Mouse (Mus musculus): ENCODE results near the gene Adsl.

The Adsl gene

GRCm38 (mm10) chr15:81006127-81006735 lies 57.9 kb downstream of the Adsl start:
- in situ Hi-C loops (cut with MboI, MseI), result loop anchor here (25.0 kb wide), 1 partner anchor 1844 kb away; the partner anchor contains the start of gene Sox10

- in situ Hi-C loops (cut with MboI, MseI), result loop anchor here (25.0 kb wide), 1 partner anchor 1845 kb away; the partner anchor contains the start of gene Sox10
Observed at GRCm38 (mm10) chr15:81007339-81007738, 59.0 kb downstream of the Adsl start.

- in situ Hi-C loops (cut with MboI, MseI), result loop anchor here (25.0 kb wide), 1 partner anchor 1846 kb away; the partner anchor contains the start of gene Sox10
Observed at GRCm38 (mm10) chr15:81007905-81008304, 59.6 kb downstream of the Adsl start.

GRCm38 (mm10) chr15:81008689-81009123 lies 60.4 kb downstream of the Adsl start:
- in situ Hi-C loops (cut with MboI, MseI), result loop anchor here (25.0 kb wide), 1 partner anchor 1846 kb away; the partner anchor contains the start of gene Sox10

DNA sequence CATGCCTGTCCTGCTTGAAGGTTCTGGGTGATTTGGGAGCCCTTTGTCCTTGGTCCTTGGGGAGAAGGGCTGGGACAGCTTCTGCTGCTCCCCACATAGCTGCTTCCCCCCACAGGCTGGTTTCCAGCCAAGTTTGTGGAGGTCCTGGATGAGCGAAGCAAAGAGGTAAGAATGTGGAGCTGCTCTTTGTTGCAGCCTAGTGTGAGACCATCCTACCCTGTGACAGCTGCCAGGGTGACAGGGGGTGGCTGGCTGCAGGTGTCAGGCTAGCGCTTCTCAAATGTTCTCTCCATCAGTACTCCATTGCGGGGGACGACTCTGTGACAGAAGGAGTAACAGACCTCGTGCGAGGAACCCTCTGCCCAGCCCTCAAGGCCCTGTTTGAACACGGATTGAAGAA lies 61.8 kb downstream of the Adsl start:
- in situ Hi-C loops (cut with MboI, MseI), result loop anchor here (25.0 kb wide), 1 partner anchor 1848 kb away; the partner anchor contains the start of gene Sox10

DNA sequence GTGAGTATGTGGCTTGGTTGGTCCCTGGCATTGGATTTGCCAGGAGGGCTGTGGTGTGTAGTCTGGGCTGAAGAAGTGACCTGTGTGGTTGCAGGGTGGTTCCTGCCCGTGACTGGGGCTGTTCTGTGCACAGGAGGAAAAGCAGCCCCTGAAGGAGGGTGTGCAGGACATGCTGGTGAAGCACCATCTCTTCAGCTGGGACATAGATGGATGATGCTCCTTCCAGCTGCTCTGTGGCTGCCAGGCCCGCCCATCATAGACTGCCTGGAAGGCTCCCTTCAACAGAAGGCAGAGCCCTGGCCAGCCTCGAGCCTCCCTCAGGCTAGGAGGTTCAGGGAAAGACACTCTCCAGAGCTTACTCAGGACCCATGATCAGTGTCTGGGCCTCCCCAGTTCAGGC lies 63.2 kb downstream of the Adsl start:
- in situ Hi-C loops (cut with MboI, MseI), result loop anchor here (25.0 kb wide), 1 partner anchor 1849 kb away; the partner anchor contains the start of gene Sox10

- in situ Hi-C loops (cut with MboI, MseI), result loop anchor here (25.0 kb wide), 1 partner anchor 1850 kb away; the partner anchor contains the start of gene Sox10
Observed at GRCm38 (mm10) chr15:81012359-81012758, 64.1 kb downstream of the Adsl start.

GRCm38 (mm10) chr15:81013186-81013585 lies 64.9 kb downstream of the Adsl start:
- in situ Hi-C loops (cut with MboI, MseI), result loop anchor here (25.0 kb wide), 1 partner anchor 1851 kb away; the partner anchor contains the start of gene Sox10

GRCm38 (mm10) chr15:81015068-81015744 lies 66.9 kb downstream of the Adsl start:
- in situ Hi-C loops (cut with MboI, MseI), result loop anchor here (25.0 kb wide), 1 partner anchor 1853 kb away; the partner anchor contains the start of gene Sox10

GRCm38 (mm10) chr15:81016488-81016887 lies 68.2 kb downstream of the Adsl start:
- in situ Hi-C loops (cut with MboI, MseI), result loop anchor here (25.0 kb wide), 1 partner anchor 1854 kb away; the partner anchor contains the start of gene Sox10

- in situ Hi-C loops (cut with MboI, MseI), result loop anchor here (25.0 kb wide), 1 partner anchor 1855 kb away; the partner anchor contains the start of gene Sox10
Observed at GRCm38 (mm10) chr15:81017308-81017707, 69.0 kb downstream of the Adsl start.
